Mouse (Mus musculus): Measurements from ENCODE around the gene Fam172a.

Fam172a gene

GRCm38 (mm10) chr13:78104851-78105250 is 403.0 kb downstream of the Fam172a start:
- DNase-seq = no peak

DNA sequence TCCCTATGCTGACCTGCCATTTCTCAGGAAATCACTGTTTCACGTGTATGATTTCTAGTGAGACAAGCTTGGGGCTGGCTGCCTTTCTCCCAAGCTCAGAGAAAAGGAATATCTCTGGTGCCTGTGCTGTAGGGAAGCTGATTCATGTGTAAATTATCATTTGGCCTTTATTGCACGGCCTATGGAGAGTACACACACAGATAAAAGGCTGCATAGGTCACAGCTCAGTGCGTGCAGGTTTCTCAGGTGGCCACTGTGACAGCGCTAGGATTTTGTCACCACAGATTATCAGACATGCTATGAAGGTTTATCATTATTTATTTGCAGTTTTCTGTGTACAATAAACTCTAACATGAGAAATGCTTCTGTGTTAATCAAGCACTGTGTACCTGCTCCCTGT is 408.8 kb downstream of the Fam172a start:
- DNase-seq = no peak

- no peak for DNase-seq
These were observed 412.1 kb downstream of the Fam172a start for GRCm38 (mm10) chr13:78113978-78114377.

- no peak for DNase-seq
These were observed 416.9 kb downstream of the Fam172a start for GRCm38 (mm10) chr13:78118715-78119114.

DNA sequence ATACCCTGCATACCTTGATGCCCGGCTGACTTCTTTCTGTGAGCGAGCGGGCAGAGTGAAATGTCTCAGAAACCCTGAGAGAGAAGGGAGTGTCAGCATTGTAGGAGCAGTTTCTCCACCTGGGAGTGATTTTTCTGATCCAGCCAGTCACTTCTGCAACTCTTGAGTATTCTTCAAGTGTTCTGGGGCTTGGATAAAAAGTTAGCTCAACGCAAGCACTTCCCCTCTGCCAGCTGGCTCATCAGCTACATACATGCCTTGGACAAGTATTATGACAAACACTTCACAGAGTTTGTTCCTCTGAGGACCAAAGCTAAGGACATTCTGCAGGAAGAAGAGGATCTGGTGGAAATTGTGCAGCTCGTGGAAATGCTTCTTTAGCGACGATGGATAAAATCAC is 420.2 kb downstream of the Fam172a start:
- DNase-seq = no peak

- no peak for DNase-seq
These were observed 422.1 kb downstream of the Fam172a start for GRCm38 (mm10) chr13:78123911-78124426.

DNA sequence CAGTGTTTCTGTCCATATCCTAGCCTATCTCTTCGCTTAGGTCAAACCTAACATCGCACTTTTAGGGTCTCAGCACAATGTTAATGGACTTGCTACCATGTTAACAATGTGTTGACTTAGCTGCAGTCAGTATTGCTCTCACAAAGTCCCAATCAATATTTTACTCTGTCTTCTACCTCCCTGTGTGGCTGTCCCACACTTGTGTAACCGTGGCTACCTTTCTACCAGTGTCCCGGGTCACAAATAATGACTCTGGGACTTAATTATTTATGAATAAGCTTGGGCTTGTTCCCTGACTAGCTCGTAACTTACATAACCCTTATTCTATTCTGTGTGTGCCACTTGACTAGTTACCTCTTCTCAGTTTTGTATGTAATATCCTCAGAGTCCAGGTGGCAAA is 455.6 kb downstream of the Fam172a start:
- DNase-seq = no peak

- no peak for DNase-seq
These were observed 460.3 kb downstream of the Fam172a start for GRCm38 (mm10) chr13:78162149-78162548.

- DNase-seq = peak; percentile 58 to 67
These were observed 461.5 kb downstream of the Fam172a start for GRCm38 (mm10) chr13:78163087-78163958.

DNA sequence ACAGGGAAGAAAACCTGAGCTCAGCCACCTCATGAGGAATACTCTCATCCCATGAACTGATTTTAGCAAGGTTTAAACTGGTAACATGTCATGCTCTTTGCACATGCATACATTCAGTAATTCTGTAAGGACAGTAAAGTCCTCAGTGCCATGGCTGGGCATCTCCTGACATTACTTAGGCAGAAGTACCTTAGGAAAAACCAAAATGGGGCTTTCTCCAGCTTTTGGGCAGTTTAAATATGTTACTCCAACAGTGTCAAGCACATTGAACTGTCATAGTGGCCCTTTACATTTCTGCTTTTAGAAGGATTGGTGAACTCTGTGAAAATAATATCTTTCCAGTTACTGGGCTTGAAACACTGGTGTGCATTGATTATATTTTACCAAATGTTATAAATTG is 463.1 kb downstream of the Fam172a start:
- no peak for DNase-seq

DNA sequence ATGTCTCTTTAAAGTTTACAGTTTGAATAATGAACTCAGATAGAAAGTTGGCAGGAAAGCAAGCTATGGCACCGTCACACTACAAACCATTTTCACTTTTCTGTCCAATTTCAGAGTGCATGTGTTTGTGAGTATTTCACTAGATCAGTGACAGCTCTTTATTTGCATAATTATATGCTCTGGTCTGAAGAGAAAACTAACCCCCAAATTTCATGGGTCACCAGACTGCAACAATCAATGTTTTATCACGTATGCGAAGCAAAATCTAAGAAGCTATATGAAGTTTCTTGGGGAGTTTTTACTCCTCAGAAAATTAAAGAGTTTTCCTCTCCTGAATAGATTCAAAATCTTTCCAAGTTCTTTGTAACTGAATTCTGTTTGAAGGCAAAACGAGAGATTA is 466.3 kb downstream of the Fam172a start:
- no peak for DNase-seq

DNA sequence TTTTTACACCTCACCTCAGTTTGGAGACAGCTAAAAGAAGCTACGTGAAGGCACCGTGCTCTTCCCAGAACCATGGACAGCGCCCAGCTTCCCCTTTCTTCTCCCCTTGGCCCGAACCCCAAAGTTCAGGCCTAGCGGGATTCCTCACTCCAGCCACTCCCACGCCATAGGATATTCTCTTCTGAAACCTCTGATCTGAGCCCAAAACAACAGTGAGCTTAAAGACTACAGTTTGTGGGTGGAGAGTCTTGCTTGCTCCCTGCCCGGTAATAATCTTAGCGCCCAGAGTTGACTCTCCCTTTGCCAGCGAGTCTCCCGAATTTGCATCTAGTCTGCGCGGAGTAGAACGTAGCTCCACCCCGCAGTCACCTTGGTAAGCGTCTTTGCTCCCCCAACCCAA is 469.5 kb downstream of the Fam172a start:
- DNase-seq = peak; percentile 22 to 53

GRCm38 (mm10) chr13:78171984-78172636 is 470.3 kb downstream of the Fam172a start:
- DNase-seq = no peak

GRCm38 (mm10) chr13:78172861-78173260 is 471.0 kb downstream of the Fam172a start:
- no peak for DNase-seq

DNA sequence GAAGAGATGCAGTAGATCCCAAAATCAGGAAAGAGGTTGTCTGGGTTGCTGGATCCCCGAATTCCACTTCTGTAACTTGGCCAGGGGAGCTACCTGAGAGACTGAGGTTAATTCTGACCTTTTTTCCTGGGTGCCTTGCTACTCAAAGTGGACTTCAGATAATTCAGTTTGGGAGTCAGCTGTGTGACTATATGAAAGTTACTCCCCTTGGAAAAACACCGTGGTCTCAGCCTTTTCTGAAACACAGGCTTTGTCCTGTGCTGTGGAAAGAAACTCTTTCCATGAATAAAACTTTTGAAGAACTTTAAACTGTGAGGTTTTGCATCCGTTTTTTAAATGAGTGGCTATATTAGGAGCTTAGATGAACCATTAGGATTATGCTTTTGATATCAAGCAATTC is 472.4 kb downstream of the Fam172a start:
- no peak for DNase-seq

- no peak for DNase-seq
These were observed 473.1 kb downstream of the Fam172a start for GRCm38 (mm10) chr13:78174891-78175290.

GRCm38 (mm10) chr13:78175821-78176380 is 474.1 kb downstream of the Fam172a start:
- peak; percentile 43 to 53 for DNase-seq

GRCm38 (mm10) chr13:78177381-78177950 is 475.6 kb downstream of the Fam172a start:
- no peak for DNase-seq

GRCm38 (mm10) chr13:78178021-78178420 is 476.2 kb downstream of the Fam172a start:
- DNase-seq = no peak

DNA sequence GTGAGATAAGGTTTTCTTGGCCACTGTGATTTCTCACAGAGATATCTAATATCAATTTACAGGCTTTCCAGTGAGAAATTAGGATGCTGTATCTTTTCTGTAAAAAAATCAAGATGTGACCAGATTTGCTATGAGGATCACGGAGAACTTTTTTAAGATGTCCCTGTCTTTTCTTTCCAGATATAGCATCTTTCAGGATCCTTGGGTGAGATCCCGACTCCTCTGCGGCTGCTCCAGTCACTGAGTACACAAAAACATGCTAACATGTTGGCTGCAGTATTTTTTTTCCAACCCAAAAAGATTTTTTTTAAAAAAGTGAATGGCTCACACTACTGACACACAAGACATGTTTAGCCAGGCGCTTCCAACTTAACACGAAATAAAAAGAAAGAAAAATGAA is 476.9 kb downstream of the Fam172a start:
- DNase-seq = no peak

DNA sequence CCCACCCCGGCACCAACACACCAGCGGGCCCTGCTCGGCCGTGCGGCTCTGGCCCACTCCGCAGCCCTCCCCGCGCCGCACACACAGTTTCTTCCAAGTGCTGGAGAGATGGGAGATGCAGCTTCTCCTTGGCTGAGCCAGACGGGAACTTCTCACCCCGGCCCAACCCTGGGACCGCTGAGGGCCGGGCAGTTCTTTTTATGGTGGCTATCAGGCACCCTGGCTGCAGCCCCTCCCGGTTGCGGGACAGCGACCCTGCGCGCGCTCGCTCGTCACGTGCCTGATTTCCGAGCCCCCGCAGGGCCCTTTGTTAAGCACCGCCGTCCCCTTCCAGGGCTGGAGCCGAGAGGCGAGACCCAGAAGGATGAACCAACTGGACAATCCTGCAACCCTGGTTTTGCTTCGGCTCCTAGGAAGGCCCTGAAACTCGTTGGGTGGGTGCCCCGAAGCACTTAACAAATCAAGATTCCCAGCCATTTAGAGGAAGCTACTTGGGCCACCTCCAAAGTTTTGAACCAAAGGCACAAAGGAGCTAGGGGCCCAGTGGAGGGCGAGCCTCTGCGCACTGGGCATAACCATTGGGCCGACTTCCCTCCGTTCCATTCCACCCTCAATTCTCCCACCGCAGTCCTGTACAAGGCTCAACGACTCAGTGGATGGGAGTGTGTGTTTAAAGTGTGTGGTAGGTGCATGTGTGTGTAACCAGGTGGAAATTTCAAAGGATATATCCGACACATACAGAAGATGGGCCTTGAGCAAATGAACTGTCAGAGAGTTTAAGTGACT is 477.7 kb downstream of the Fam172a start:
- DNase-seq = no peak

GRCm38 (mm10) chr13:78180261-78180660 is 478.4 kb downstream of the Fam172a start:
- no peak for DNase-seq
